Mouse (Mus musculus) G1E (cell line): ENCODE results near the gene Nlrc5.

Experiments
- CTCF ChIP-seq: IDR thresholded peaks from 2 replicates; pipeline ENCODE4 v1.5.1; 2012; ENCODE audit warnings: low read depth, low read length, inconsistent platforms, mixed read lengths
- GATA1 ChIP-seq: IDR thresholded peaks from 2 replicates; pipeline ENCODE4 v1.6.1; 2012; ENCODE audit warnings: borderline replicate concordance, low read length, inconsistent platforms, mixed read lengths
- GATA2 ChIP-seq: IDR thresholded peaks from 2 replicates; pipeline ENCODE4 v1.6.1; 2012; ENCODE audit warnings: low read depth, low read length, inconsistent platforms, borderline replicate concordance
- TAL1 ChIP-seq: conservative IDR thresholded peaks from 2 replicates; pipeline ENCODE4 v1.6.1; 2012; ENCODE audit warnings: low read depth, low read length, inconsistent platforms, mixed read lengths

DNA sequence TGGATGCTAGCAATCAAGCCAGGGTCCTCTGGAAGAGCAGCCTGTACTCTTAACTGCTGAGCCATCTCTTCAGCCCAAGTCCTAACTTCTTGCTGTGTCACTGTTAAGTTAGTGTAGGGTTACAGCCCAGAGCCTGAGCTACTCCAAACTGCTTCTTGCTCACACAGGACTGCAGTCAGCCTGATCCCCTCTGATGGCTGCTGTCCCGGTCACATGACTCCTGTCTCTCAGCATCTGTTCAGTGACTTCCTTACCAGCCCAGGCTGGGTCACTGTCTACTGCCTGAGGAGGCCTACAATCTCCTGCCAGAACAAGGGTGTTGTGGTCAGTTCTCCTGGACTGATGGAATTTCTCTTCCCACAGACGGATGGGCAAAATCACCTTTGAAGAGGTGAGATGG is 18.9 kb upstream of the Nlrc5 start:
- no peak for TF ChIP-seq CTCF
- no peak for TF ChIP-seq GATA2
- no peak for TF ChIP-seq TAL1
- TF ChIP-seq GATA1, result no peak
